Mouse (Mus musculus) CD4-positive helper T cell, adult 2 months (primary cell): ENCODE data around the gene Cacnb4.

Experiments used
- DNase-seq: peaks from one replicate; pipeline ENCODE4 v3.0.0-alpha.2; 2012; ENCODE audit warnings: low read depth, missing footprints, low spot score

The Cacnb4 gene

GRCm38 (mm10) chr2:52523056-52523715, 153.4 kb downstream of the Cacnb4 start:
- no peak for DNase-seq

- DNase-seq, result no peak
Observed at GRCm38 (mm10) chr2:52521012-52521411, 155.6 kb downstream of the Cacnb4 start.

DNA sequence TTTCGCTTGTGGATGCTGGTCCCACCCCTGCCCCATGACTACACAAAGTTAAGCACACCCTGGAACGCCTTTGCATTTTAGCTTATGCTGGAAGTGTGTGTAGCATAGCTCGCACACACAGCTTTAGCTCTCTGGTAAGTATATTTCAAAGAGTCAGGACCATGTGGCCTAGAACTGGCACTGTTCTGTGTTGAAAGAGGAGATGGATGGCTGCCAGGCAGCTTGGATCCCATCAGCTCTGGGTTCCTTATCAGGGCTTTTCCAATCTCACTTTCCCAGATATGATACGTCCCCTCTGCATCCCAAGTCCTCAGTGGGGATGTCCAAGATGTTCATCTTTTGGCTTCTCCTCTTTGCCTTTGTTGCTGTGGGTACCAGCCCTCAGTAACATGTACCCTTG, 157.9 kb downstream of the Cacnb4 start:
- DNase-seq, result no peak

GRCm38 (mm10) chr2:52516534-52516933, 160.1 kb downstream of the Cacnb4 start:
- no peak for DNase-seq

GRCm38 (mm10) chr2:52512865-52513388, 163.7 kb downstream of the Cacnb4 start:
- DNase-seq, result no peak

- no peak for DNase-seq
Observed at GRCm38 (mm10) chr2:52512206-52512605, 164.4 kb downstream of the Cacnb4 start.

DNA sequence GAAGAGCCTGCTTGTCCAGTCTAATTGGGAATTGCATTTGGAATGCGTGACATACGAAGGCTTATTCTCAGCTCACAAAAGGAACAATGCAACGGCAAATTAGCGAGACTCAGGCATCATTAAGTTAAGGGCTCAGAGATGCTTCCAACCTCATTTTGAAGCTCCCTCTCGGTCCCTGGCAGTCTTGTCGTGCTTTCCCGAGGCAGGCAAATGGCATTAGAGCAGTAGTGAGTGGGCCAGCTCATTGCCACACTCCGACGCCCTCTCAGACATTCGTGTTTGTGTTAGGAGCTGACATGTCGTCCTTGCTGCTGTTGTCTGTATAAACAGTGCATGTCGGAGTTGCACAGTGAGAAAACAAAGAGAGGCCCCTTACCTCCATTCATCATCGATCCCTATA, 164.8 kb downstream of the Cacnb4 start:
- no peak for DNase-seq

DNA sequence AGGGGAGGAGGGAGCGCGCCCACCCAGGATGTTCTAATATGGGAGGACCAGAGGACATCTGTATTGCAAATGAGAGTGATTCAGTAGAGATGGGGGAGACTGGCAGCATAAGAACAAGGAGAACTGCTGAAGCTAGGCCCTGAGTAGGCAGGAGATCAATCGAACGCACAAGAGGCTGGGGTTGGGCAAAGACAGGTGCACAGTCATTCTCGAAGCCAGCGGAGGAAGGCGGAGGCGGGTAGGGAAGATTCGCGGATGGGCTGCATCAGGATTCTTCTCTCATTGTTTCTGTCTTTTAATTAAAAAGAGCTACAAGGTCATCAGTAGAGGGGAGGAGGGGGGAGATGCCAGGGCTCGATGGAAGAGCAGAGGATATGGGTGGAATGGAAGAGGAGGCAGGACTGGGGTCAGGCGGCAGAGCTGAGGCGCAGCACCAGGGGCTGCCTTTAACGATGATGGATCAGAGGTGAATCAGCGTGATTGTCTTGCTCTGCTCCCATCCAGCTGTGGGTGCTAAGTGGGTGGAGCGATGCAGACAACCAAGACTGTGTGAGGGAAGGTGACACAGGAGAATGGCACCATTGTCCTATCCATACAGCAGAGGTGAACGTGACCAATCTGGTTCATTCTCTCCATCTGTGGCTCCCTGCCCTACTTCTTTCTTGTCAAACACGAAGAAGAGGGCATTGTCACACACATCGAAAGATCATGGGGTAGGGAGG, 166.7 kb downstream of the Cacnb4 start:
- no peak for DNase-seq

DNA sequence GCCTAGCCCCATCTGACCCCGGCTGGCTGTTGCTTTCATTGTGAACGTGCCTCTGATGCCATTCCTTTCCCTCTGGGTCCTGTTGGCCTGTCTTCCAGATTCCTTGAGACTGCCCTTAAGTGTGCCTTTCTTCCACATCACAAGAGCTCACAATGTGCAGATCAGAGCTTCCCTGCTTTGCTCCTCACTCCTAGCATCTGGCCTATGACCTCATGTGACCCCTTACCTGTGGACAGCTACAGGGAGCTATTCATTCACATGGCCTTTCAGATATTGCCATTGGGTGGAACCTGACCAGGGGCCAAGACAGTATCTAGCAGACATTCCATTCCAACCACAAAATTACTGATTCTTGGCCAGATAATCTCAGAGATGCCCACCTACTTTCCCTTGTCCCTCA, 171.5 kb downstream of the Cacnb4 start:
- DNase-seq, result no peak

DNA sequence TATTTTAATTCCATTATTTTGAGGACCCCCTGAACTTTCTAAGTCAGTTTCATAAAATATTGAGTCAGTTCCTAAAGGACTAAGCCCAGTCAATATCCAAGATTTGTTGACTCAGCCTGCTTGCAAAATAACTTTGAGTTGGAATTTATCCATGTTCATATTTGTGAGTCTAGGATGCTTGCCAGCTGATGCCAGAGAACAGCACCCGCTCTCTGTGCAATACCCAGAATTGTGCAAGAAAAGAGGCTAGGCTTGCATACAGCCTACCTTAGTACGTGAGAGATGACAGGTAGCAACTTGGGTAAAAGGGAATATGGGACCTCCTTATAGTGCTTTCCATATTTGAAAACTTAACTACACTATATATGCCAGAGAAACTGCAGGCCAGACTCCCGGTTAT, 171.9 kb downstream of the Cacnb4 start:
- DNase-seq, result no peak

DNA sequence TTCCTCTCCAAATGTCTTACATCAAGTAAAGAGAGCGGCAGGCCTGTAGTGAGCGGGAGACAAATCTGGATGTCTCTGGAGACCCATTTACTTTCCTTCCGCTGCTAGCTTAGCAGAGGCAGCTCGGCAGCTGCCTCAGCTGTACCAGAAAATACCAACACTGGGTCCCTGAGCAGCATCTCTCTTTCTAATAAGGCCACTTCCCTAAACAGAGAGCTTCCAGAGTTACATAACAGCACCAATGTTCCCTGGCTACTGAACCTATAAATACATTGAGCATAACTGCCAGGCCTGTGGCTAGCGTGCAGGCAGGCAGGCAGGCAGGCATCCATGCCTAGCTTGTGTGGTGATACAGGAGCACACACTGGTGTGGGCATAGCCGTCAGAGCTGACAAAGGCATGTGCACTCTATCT, 176.8 kb downstream of the Cacnb4 start:
- DNase-seq, result no peak

- no peak for DNase-seq
Observed at GRCm38 (mm10) chr2:52499101-52499537, 177.5 kb downstream of the Cacnb4 start.

DNA sequence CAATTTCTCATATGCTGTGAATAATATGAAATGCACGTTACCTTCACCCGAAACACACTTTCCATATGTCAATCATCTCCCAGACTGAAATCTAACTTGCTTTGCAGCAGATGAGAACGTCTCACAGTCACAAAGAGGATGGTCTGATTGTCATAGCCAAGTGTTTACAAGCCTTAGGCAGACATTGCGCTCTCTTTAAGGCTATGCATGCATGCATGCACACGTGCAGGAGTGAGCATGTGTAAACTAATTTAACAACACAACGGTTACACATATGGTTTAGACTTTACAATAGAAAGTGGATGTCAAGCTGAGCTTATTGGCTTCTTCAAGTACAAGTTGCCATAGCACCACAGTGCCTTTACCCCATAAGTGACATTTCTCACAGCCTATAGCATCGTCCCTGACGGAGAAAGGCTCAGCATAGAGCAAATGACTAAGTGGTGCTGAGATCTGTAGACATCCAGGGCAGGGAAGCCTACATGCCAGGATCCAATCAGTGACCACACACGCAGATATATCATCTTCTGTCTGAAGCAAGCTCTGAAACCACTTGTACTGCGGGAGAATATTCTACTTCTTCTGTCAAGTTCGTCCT, 181.4 kb downstream of the Cacnb4 start:
- no peak for DNase-seq

GRCm38 (mm10) chr2:52494274-52494673, 182.4 kb downstream of the Cacnb4 start:
- DNase-seq, result no peak

GRCm38 (mm10) chr2:52492867-52493266, 183.8 kb downstream of the Cacnb4 start:
- no peak for DNase-seq

DNA sequence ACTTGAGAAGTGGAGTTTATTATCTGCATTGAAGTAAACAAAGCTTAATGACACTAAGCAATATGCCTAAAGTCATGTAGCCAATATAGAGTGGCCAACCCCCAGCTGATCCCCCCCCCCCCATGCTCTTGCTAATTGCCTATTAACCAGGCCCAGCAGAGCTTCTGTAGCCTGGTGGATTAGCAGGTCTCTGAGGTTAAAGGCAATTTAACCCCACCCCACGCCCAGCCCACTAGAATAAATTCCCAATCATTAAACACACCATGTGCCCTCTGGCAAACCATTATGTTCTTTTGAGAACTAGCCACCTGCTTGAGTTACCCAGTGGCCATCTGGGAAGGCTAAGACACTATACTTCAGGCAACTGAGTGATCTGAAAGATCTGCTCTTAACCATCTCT, 186.8 kb downstream of the Cacnb4 start:
- no peak for DNase-seq

GRCm38 (mm10) chr2:52483496-52483895, 193.1 kb downstream of the Cacnb4 start:
- DNase-seq, result no peak

DNA sequence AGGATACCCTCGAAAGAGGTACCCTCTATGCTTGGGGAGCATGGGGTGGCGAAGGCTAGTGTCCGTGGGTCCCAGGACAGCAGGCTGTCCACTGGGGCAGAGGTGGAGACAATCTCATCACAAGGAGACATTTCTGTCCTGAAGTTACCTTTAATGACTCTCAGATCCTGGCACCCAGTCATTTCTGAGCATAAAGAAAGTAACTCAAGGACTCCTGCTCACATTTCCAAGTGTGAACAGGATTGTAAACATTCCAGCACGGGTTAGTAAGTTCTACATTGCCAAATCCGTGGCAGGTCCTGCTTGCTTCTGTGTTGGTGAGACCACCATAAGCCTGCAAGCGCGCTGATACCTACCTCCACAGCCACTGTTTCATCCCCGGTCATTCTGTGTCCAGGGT, 196.2 kb downstream of the Cacnb4 start:
- no peak for DNase-seq

DNA sequence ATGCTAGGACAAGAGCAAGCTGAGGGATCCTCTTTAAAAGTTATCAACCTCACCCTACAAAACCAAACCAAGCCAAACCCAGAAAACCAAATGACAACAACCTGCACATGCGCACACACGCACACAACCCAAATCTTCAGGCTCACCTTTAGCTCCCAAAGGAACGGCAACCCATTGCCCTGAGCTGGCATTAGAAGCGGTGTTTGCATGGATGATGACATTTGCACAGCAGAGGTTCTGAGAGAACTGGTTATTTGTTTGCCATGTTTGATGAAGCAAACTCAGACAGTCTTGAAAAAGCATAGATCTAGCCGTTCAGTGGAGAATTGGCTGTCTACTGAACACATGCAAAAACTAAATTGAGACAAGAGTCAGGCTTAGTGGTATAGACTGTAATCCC, 198.1 kb downstream of the Cacnb4 start:
- no peak for DNase-seq

- no peak for DNase-seq
Observed at GRCm38 (mm10) chr2:52477550-52477907, 199.1 kb downstream of the Cacnb4 start.

- no peak for DNase-seq
Observed at GRCm38 (mm10) chr2:52476801-52477549, 199.7 kb downstream of the Cacnb4 start.

GRCm38 (mm10) chr2:52475854-52476253, 200.8 kb downstream of the Cacnb4 start:
- no peak for DNase-seq
